Mouse (Mus musculus): ENCODE results near the gene Creld2. TPM values are rescaled to one million over a fixed set of nuclear protein-coding genes. Genes with fewer than 3 reads are reported as not detected.
"Not testable (repeated sequence)": the region's sequence is repeated elsewhere in the genome, so short reads cannot be mapped to it uniquely, and the experiment has no call there.

Gene Creld2
- 123 and 137 TPM in 2 replicates for polyA plus RNA-seq (2015; fragmentation: Nextera tagmentation; extraction: Ambion mirVana)

- ATAC-seq, result peak; percentile 99
- Histone ChIP-seq H3K36me3 (ENCODE audit: control insufficient read depth, insufficient read depth, low read length) (peaks cover 26% of the 10 kb centered on the region), H3K27me3 (replicated peaks; ENCODE audit: control insufficient read depth, insufficient read depth, low read length) (no peaks in the 10 kb centered on the region), H3K27ac (ENCODE audit: low read length) (peak within 1 kb of the TSS; percentile 74), H3K4me3 (ENCODE audit: low read length) (peak within 1 kb of the TSS; percentile 86), H3K4me1 (ENCODE audit: control insufficient read depth, insufficient read depth, low read length) (peaks cover 19% of the 10 kb centered on the region), H3K4me2 (ENCODE audit: low read depth, low read length) (peak within 1 kb of the TSS; percentile 73), H3K9ac (ENCODE audit: low read depth, low read length) (peak within 1 kb of the TSS; percentile 90), H3K9me3 (ENCODE audit: control insufficient read depth, low read length) (no peaks in the 10 kb centered on the region)
- under 1% methylated on average over 86 of the region's 88 CpGs for WGBS
Measured at GRCm38 (mm10) chr15:88819026-88819905, at the start of gene Creld2, which contains the start of gene Alg12. Gene Creld2 (plus strand): TSS chr15:88819646. Gene Alg12 (minus strand): TSS chr15:88819318.

DNA sequence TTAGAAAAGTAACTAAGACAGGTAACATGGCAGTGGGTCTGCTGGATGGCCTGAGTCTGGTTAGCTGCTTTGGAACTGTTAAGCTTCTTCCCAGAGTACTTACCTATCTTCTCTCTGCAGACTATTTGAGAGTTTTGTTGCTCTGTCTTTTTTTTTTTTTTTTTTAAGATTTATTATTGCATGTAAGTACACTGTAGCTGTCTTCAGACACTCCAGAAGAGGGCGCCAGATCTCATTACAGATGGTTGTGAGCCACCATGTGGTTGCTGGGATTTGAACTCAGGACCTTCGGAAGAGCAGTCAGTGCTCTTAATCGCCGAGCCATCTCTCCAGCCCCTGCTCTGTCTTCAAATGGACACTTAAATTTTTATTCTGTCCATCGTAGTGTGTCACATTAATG lies 44.8 kb upstream of the Creld2 start:
- not testable (repeated sequence) for H3K4me1 ChIP-seq (ENCODE audit: control insufficient read depth, insufficient read depth, low read length); H3K36me3 ChIP-seq (ENCODE audit: control insufficient read depth, insufficient read depth, low read length)
- 86% methylated on average over 5 of the region's 5 CpGs for WGBS

DNA sequence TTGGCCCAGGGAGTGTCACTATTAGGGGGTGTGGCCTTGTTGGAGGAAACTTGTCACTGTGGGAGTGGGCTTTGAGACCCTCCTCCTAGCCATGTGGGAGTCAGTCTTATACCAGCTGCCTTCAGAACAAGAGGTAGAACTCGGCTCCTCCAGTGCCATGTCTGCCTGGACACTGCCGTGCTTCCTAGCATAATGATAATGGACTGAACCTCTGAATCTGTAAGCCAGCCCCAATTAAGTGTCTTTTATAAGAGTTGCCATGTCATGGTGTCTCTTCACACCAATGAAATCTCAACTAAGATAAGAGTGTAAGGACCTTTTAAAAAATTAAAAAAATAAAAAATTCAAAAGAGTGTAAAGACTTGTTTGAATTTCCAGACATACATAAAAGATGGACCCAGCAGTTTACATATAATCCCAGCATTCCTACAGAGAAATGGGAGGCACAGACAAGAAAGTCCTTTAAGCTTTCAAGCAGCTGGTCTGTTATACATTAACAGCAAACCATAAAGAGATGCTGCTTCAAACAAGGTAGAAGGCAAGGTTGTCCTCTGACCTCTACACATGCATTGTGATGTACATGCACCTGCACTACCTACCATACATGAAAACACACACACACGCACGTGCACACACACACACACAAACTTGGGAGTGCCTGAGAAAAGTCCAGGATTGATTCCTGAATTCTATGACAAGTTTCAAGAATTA lies 27.2 kb upstream of the Creld2 start:
- no peaks in the 10 kb centered on the region for H3K27me3 ChIP-seq (replicated peaks; ENCODE audit: control insufficient read depth, insufficient read depth, low read length)
- no peaks in the 10 kb centered on the region for H3K36me3 ChIP-seq (ENCODE audit: control insufficient read depth, insufficient read depth, low read length)
- H3K4me1 ChIP-seq (ENCODE audit: control insufficient read depth, insufficient read depth, low read length), result 0 out of 2 replicates have a peak, but pooled peaks cover 6% of the 10 kb centered on the region
- ATAC-seq, result peak; percentile 92
- 0 out of 2 replicates have a peak overlapping the region, but pooled peaks have one; percentile 23 for H3K27ac ChIP-seq (ENCODE audit: low read length)
- WGBS, result 67% methylated on average over 4 of the region's 4 CpGs
- H3K9me3 ChIP-seq (ENCODE audit: control insufficient read depth, low read length), result no peaks in the 10 kb centered on the region
- H3K4me3 ChIP-seq (ENCODE audit: low read length), result no peak overlapping the region
- no peak overlapping the region for H3K4me2 ChIP-seq (ENCODE audit: low read depth, low read length)
- H3K9ac ChIP-seq (ENCODE audit: low read depth, low read length), result no peak overlapping the region

More for the DNA sequence above, 44.8 kb upstream of the Creld2 start:
- H3K4me3 ChIP-seq (ENCODE audit: low read length); ATAC-seq; H3K4me2 ChIP-seq (ENCODE audit: low read depth, low read length); H3K9ac ChIP-seq (ENCODE audit: low read depth, low read length); H3K9me3 ChIP-seq (ENCODE audit: control insufficient read depth, low read length); H3K27ac ChIP-seq (ENCODE audit: low read length); H3K27me3 ChIP-seq (replicated peaks; ENCODE audit: control insufficient read depth, insufficient read depth, low read length): not testable (repeated sequence)

DNA sequence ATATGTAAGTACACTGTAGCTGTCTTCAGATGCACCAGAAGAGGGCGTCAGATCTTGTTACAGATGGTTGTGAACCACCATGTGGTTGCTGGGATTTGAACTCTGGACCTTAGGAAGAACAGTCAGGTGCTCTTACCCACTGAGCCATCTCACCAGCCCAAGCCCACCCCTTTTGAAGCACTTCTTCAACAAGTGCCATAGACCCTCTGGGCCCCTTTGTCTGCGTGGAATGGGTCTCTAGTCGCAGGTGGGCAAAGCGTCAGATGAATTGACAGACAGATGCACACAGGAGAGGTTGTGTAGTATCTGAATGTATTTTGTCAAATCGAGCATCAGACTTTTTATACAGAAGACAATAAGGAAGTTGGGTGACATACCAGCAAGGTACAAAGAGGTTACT lies 24.7 kb upstream of the Creld2 start:
- WGBS, result 94% methylated on average over 4 of the region's 5 CpGs
- not testable (repeated sequence) for ATAC-seq

GRCm38 (mm10) chr15:88799950-88800371 lies 19.5 kb upstream of the Creld2 start:
- 59% methylated on average over 11 of the region's 11 CpGs for WGBS
- peak; percentile 85 for ATAC-seq
- H3K27ac ChIP-seq (ENCODE audit: low read length), result peak overlapping the region; percentile 70

More for the DNA sequence above, 24.7 kb upstream of the Creld2 start:
- H3K4me2 ChIP-seq (ENCODE audit: low read depth, low read length); H3K9ac ChIP-seq (ENCODE audit: low read depth, low read length); H3K9me3 ChIP-seq (ENCODE audit: control insufficient read depth, low read length); H3K36me3 ChIP-seq (ENCODE audit: control insufficient read depth, insufficient read depth, low read length); H3K27me3 ChIP-seq (replicated peaks; ENCODE audit: control insufficient read depth, insufficient read depth, low read length); H3K4me1 ChIP-seq (ENCODE audit: control insufficient read depth, insufficient read depth, low read length); H3K4me3 ChIP-seq (ENCODE audit: low read length); H3K27ac ChIP-seq (ENCODE audit: low read length): not testable (repeated sequence)

GRCm38 (mm10) chr15:88800921-88801354 lies 18.5 kb upstream of the Creld2 start:
- no peaks in the 10 kb centered on the region for H3K9me3 ChIP-seq (ENCODE audit: control insufficient read depth, low read length)
- H3K4me2 ChIP-seq (ENCODE audit: low read depth, low read length), result peak overlapping the region; percentile 4; the same call in 1 of the 2 replicates
- H3K27me3 ChIP-seq (replicated peaks; ENCODE audit: control insufficient read depth, insufficient read depth, low read length), result no peaks in the 10 kb centered on the region
- H3K4me3 ChIP-seq (ENCODE audit: low read length), result no peak overlapping the region
- no peaks in the 10 kb centered on the region for H3K4me1 ChIP-seq (ENCODE audit: control insufficient read depth, insufficient read depth, low read length)
- H3K27ac ChIP-seq (ENCODE audit: low read length), result peak overlapping the region; percentile 61
- 65% methylated on average over 6 of the region's 6 CpGs for WGBS
- H3K36me3 ChIP-seq (ENCODE audit: control insufficient read depth, insufficient read depth, low read length), result peaks cover 6% of the 10 kb centered on the region
- peak; percentile 75 for ATAC-seq
- no peak overlapping the region for H3K9ac ChIP-seq (ENCODE audit: low read depth, low read length)

More at GRCm38 (mm10) chr15:88799950-88800371, 19.5 kb upstream of the Creld2 start:
- no peaks in the 10 kb centered on the region for H3K27me3 ChIP-seq (replicated peaks; ENCODE audit: control insufficient read depth, insufficient read depth, low read length)
- no peaks in the 10 kb centered on the region for H3K36me3 ChIP-seq (ENCODE audit: control insufficient read depth, insufficient read depth, low read length)
- H3K9ac ChIP-seq (ENCODE audit: low read depth, low read length), result no peak overlapping the region
- no peaks in the 10 kb centered on the region for H3K9me3 ChIP-seq (ENCODE audit: control insufficient read depth, low read length)
- H3K4me3 ChIP-seq (ENCODE audit: low read length), result no peak overlapping the region
- H3K4me2 ChIP-seq (ENCODE audit: low read depth, low read length), result peak overlapping the region; percentile 16; the same call in 1 of the 2 replicates
- no peaks in the 10 kb centered on the region for H3K4me1 ChIP-seq (ENCODE audit: control insufficient read depth, insufficient read depth, low read length)

DNA sequence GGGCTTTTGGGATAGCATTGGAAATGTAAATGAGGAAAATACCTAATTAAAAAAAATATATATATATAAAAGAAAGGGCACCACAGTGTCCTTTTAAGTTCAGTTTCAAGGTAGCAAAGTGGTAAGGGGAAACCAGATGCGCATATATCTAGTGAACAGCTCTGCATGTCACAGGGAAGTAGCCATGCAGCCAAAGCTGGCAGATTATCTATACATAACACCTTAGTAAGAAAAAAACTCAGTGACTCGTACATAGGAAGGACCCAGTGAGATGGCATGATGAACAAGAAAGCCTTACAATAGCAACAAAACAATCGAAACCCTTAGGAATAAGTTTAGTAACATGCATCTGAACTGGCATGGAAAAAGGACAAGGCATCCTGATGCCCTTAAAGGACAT lies 17.5 kb upstream of the Creld2 start:
- 82% methylated on average over 3 of the region's 3 CpGs for WGBS
- no peak for ATAC-seq
- no peaks in the 10 kb centered on the region for H3K9me3 ChIP-seq (ENCODE audit: control insufficient read depth, low read length)
- no peak overlapping the region for H3K27ac ChIP-seq (ENCODE audit: low read length)
- H3K4me2 ChIP-seq (ENCODE audit: low read depth, low read length), result no peak overlapping the region
- H3K36me3 ChIP-seq (ENCODE audit: control insufficient read depth, insufficient read depth, low read length), result peaks cover 12% of the 10 kb centered on the region
- H3K4me3 ChIP-seq (ENCODE audit: low read length), result no peak overlapping the region
- H3K27me3 ChIP-seq (replicated peaks; ENCODE audit: control insufficient read depth, insufficient read depth, low read length), result no peaks in the 10 kb centered on the region
- H3K9ac ChIP-seq (ENCODE audit: low read depth, low read length), result no peak overlapping the region
- no peaks in the 10 kb centered on the region for H3K4me1 ChIP-seq (ENCODE audit: control insufficient read depth, insufficient read depth, low read length)

DNA sequence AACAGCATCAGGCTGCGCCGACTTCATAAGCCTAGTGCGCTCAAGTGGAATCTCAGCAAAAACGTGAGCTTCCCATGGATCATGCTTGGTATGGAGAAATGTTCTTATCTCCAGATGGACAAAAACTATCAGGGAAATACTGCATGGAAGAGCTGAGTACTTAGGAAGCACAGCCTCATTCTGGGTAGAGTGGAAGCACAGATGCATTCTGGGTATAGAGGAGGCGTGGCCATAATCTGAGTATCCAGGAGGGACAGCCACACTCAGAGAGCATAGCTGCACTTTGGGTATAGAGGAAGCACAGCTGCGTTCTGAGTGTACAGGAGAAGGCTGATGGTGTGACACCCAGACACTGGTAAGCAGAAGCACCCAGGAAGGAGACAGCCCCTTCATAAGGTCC lies 17.1 kb upstream of the Creld2 start:
- no peaks in the 10 kb centered on the region for H3K9me3 ChIP-seq (ENCODE audit: control insufficient read depth, low read length)
- no peak overlapping the region for H3K27ac ChIP-seq (ENCODE audit: low read length)
- no peaks in the 10 kb centered on the region for H3K27me3 ChIP-seq (replicated peaks; ENCODE audit: control insufficient read depth, insufficient read depth, low read length)
- H3K4me3 ChIP-seq (ENCODE audit: low read length), result no peak overlapping the region
- H3K4me2 ChIP-seq (ENCODE audit: low read depth, low read length), result no peak overlapping the region
- no peak overlapping the region for H3K9ac ChIP-seq (ENCODE audit: low read depth, low read length)
- no peaks in the 10 kb centered on the region for H3K4me1 ChIP-seq (ENCODE audit: control insufficient read depth, insufficient read depth, low read length)
- H3K36me3 ChIP-seq (ENCODE audit: control insufficient read depth, insufficient read depth, low read length), result peaks cover 12% of the 10 kb centered on the region
- 88% methylated on average over 6 of the region's 6 CpGs for WGBS
- 0 out of 2 replicates have a peak, but pooled peaks have one; percentile 13 for ATAC-seq

- Histone ChIP-seq H3K4me2 (ENCODE audit: low read depth, low read length) (no peak overlapping the region), H3K27ac (ENCODE audit: low read length) (no peak overlapping the region), H3K36me3 (ENCODE audit: control insufficient read depth, insufficient read depth, low read length) (peaks cover 12% of the 10 kb centered on the region), H3K4me1 (ENCODE audit: control insufficient read depth, insufficient read depth, low read length) (no peaks in the 10 kb centered on the region), H3K27me3 (replicated peaks; ENCODE audit: control insufficient read depth, insufficient read depth, low read length) (no peaks in the 10 kb centered on the region), H3K9ac (ENCODE audit: low read depth, low read length) (no peak overlapping the region), H3K4me3 (ENCODE audit: low read length) (no peak overlapping the region), H3K9me3 (ENCODE audit: control insufficient read depth, low read length) (no peaks in the 10 kb centered on the region)
- WGBS, result 73% methylated on average over 8 of the region's 8 CpGs
- no peak for ATAC-seq
Measured at GRCm38 (mm10) chr15:88808121-88808520, 11.3 kb upstream of the Creld2 start.
